Comparison of ENCODE assay signal across 29 mouse cellular contexts in genomic region chr4:136046888-136047287, GRCm38 (mm10). TPM values are rescaled to one million over a fixed set of nuclear protein-coding genes. Genes with fewer than 3 reads are reported as not detected.
A peak's percentile ranks its signal among the peaks of the same experiment; 100 is the strongest.
DNase-seq lines count a peak whose midpoint lies in the region; ATAC-seq and TF ChIP-seq lines count a peak whose summit lies in the region.
"Had no signal": no experiment of that assay in that cellular context is flagged by ENCODE, and none has a peak within 500 bp of the region (broad histone marks: within the 10 kb centered on the region; RNA-seq: fewer than 3 reads in every experiment).

No protein-coding gene starts in this region.

- no peak for TF ChIP-seq RAD21 in CH12.LX (IDR thresholded peaks at IDR 0.05; ENCODE audit: low read depth, low read length)

- in situ Hi-C loops in CH12.LX (cut with MboI; ENCODE audit: low pct_ligation_motif_present, low pct_unique_long_range_greater_than_20kb, low sequenced_read_pairs) = no loop called here
- in situ Hi-C loops in ES-E14 (cut with MboI; ENCODE audit: low sequenced_read_pairs in 2 of 2, unreplicated experiment in 2 of 2) = no loop called here

- peak overlapping the region; percentile 10; the same call in 1 of the 2 replicates for H3K9ac ChIP-seq in hindbrain, postnatal 0 days (replicated peaks; ENCODE audit: low read length)
- H3K9ac ChIP-seq in liver, postnatal 0 days (replicated peaks) = 0 out of 2 replicates have a peak overlapping the region, but pooled peaks have one; percentile 21
- no peak overlapping the region for H3K9ac ChIP-seq in liver, embryonic 11.5 days (ENCODE audit: low read depth, low read length)
- H3K9ac ChIP-seq in CH12.LX (ENCODE audit: insufficient read depth, low read depth) = peak overlapping the region; percentile 47; the same call in 1 of the 2 replicates
- H3K9ac ChIP-seq in ES-E14 (ENCODE audit: insufficient read depth, low read depth, low read length, poor library complexity, severe bottlenecking) = no peak overlapping the region
- H3K9ac ChIP-seq: embryonic facial prominence, embryonic 12.5 days; forebrain, postnatal 0 days; heart, embryonic 13.5 days; limb, embryonic 12.5 days; liver, embryonic 14.5 days; lung, embryonic 14.5 days had no signal

- no peaks in the 10 kb centered on the region for H3K27me3 ChIP-seq in hindbrain, postnatal 0 days (ENCODE audit: insufficient read depth, low read length)
- H3K27me3 ChIP-seq in hindbrain, embryonic 10.5 days (ENCODE audit: insufficient read depth, poor library complexity, severe bottlenecking) = no peaks in the 10 kb centered on the region
- H3K27me3 ChIP-seq in liver, postnatal 0 days (ENCODE audit: insufficient read depth, low read length) = no peaks in the 10 kb centered on the region
- H3K27me3 ChIP-seq in liver, embryonic 11.5 days (replicated peaks; ENCODE audit: control insufficient read depth, insufficient read depth, low read length) = no peaks in the 10 kb centered on the region
- H3K27me3 ChIP-seq in CH12.LX (replicated peaks) = no peaks in the 10 kb centered on the region
- H3K27me3 ChIP-seq: embryonic facial prominence, embryonic 12.5 days; heart, embryonic 13.5 days; hindbrain, embryonic 12.5 days; limb, embryonic 12.5 days had no signal

- TF ChIP-seq EP300 in liver, postnatal 0 days (IDR thresholded peaks at IDR 0.05; ENCODE audit: low read depth) = no peak
- peak; percentile 53 for TF ChIP-seq EP300 in CH12.LX (IDR thresholded peaks at IDR 0.05; ENCODE audit: low read length)

- peaks cover 7% of the 10 kb centered on the region for H3K4me1 ChIP-seq in hindbrain, postnatal 0 days (ENCODE audit: insufficient read depth, low read length)
- peaks cover 22% of the 10 kb centered on the region for H3K4me1 ChIP-seq in hindbrain, embryonic 10.5 days (replicated peaks)
- H3K4me1 ChIP-seq in liver, postnatal 0 days (ENCODE audit: insufficient read depth) = peaks cover 12% of the 10 kb centered on the region
- peaks cover 18% of the 10 kb centered on the region for H3K4me1 ChIP-seq in liver, embryonic 11.5 days (replicated peaks; ENCODE audit: control insufficient read depth, insufficient read depth, low read length)
- peaks cover 33 to 81% of the 10 kb centered on the region in 2 experiments for H3K4me1 ChIP-seq in CH12.LX (ENCODE audit: control insufficient read depth in 1 of 2, insufficient read depth in 2 of 2)
- H3K4me1 ChIP-seq in ES-E14 (ENCODE audit: control insufficient read depth in 2 of 2, insufficient read depth in 2 of 2, low read length in 2 of 2, poor library complexity in 1 of 2) = peaks cover 0 to 16% of the 10 kb centered on the region in 2 experiments; a peak in 1 of 4 replicates

- ATAC-seq in hindbrain, postnatal 0 days = no peak
- ATAC-seq in liver, postnatal 0 days = no peak
- no peak for ATAC-seq in liver, embryonic 11.5 days (replicated peaks; ENCODE audit: low FRiP score)
- ATAC-seq: forebrain, postnatal 0 days had no signal

- H3K4me3 ChIP-seq in hindbrain, postnatal 0 days (ENCODE audit: low read length) = no peak overlapping the region
- no peak overlapping the region for H3K4me3 ChIP-seq in hindbrain, embryonic 10.5 days
- no peak overlapping the region for H3K4me3 ChIP-seq in liver, postnatal 0 days (ENCODE audit: low read depth, low read length)
- no peak overlapping the region for H3K4me3 ChIP-seq in liver, embryonic 11.5 days (ENCODE audit: low read depth, low read length)
- H3K4me3 ChIP-seq in CH12.LX (replicated peaks in 1 of 3; ENCODE audit: low read depth in 2 of 3, low read length in 2 of 3, poor library complexity in 1 of 3) (no peak overlapping the region), ES-E14 (ENCODE audit: insufficient read depth in 1 of 2, low read depth in 1 of 2, low read length in 2 of 2, poor library complexity in 1 of 2, severe bottlenecking in 1 of 2) (no peak overlapping the region)
- H3K4me3 ChIP-seq: embryonic facial prominence, embryonic 12.5 days; forebrain, embryonic 10.5 days; heart, adult 2 months; heart, embryonic 13.5 days; hindbrain, embryonic 12.5 days; limb, embryonic 12.5 days had no signal

- 79% methylated on average over 6 of the region's 6 CpGs for WGBS in hindbrain, postnatal 0 days
- WGBS in hindbrain, embryonic 10.5 days = 79% methylated on average over 6 of the region's 6 CpGs
- WGBS in liver, postnatal 0 days (ENCODE audit: insufficient replicate concordance) = 84% methylated on average over 6 of the region's 6 CpGs
- WGBS in liver, embryonic 11.5 days = 81% methylated on average over 6 of the region's 6 CpGs

- H3K27ac ChIP-seq in hindbrain, postnatal 0 days = no peak overlapping the region
- H3K27ac ChIP-seq in hindbrain, embryonic 10.5 days = no peak overlapping the region
- no peak overlapping the region for H3K27ac ChIP-seq in liver, postnatal 0 days (ENCODE audit: low read depth)
- H3K27ac ChIP-seq in liver, embryonic 11.5 days (ENCODE audit: low read depth, low read length) = no peak overlapping the region
- H3K27ac ChIP-seq in CH12.LX (ENCODE audit: insufficient read depth, low read depth) = peak overlapping the region; percentile 84
- peak overlapping the region; percentile 16; the same call in 1 of the 2 replicates for H3K27ac ChIP-seq in ES-E14 (ENCODE audit: insufficient read depth, low read depth, low read length, poor library complexity, severe bottlenecking)
- H3K27ac ChIP-seq: embryonic facial prominence, embryonic 12.5 days; forebrain, embryonic 10.5 days; heart, adult 2 months; heart, embryonic 13.5 days; hindbrain, embryonic 12.5 days; limb, embryonic 12.5 days; liver, embryonic 14.5 days had no signal

- no peaks in the 10 kb centered on the region for H3K9me3 ChIP-seq in hindbrain, postnatal 0 days (ENCODE audit: low read length)
- H3K9me3 ChIP-seq in hindbrain, embryonic 10.5 days = no peaks in the 10 kb centered on the region
- H3K9me3 ChIP-seq in liver, postnatal 0 days (ENCODE audit: low read length) = no peaks in the 10 kb centered on the region
- no peaks in the 10 kb centered on the region for H3K9me3 ChIP-seq in liver, embryonic 11.5 days (ENCODE audit: control insufficient read depth, low read length)
- H3K9me3 ChIP-seq in CH12.LX (replicated peaks; ENCODE audit: low read length) = no peaks in the 10 kb centered on the region
- no peaks in the 10 kb centered on the region for H3K9me3 ChIP-seq in ES-E14 (ENCODE audit: control insufficient read depth, insufficient read depth, low read depth, low read length)
- H3K9me3 ChIP-seq: embryonic facial prominence, embryonic 12.5 days; forebrain, embryonic 10.5 days; G1E; heart, embryonic 13.5 days; hindbrain, embryonic 12.5 days; limb, embryonic 12.5 days had no signal

- peaks cover 37% of the 10 kb centered on the region for H3K36me3 ChIP-seq in hindbrain, postnatal 0 days (ENCODE audit: insufficient read depth, low read length)
- H3K36me3 ChIP-seq in hindbrain, embryonic 10.5 days = peaks cover 83% of the 10 kb centered on the region
- H3K36me3 ChIP-seq in liver, postnatal 0 days (replicated peaks; ENCODE audit: insufficient read depth, low read length) = peaks cover 46% of the 10 kb centered on the region
- peaks cover 46% of the 10 kb centered on the region for H3K36me3 ChIP-seq in liver, embryonic 11.5 days (ENCODE audit: control insufficient read depth, insufficient read depth, low read length)
- H3K36me3 ChIP-seq in CH12.LX (replicated peaks in 1 of 2; ENCODE audit: control insufficient read depth in 1 of 2, insufficient read depth in 1 of 2, low read length in 1 of 2) = peaks cover 37 to 42% of the 10 kb centered on the region in 2 experiments
- H3K36me3 ChIP-seq in ES-E14 (ENCODE audit: control insufficient read depth, insufficient read depth, low read length, poor library complexity, severe bottlenecking) = peaks cover 35% of the 10 kb centered on the region

- no peak for DNase-seq in hindbrain, postnatal 0 days (ENCODE audit: low spot score)
- no peak for DNase-seq in hindbrain, embryonic 10.5 days (ENCODE audit: low spot score)
- DNase-seq in liver, postnatal 0 days = no peak
- DNase-seq in liver, embryonic 11.5 days (ENCODE audit: low spot score) = no peak
- DNase-seq in CH12.LX (ENCODE audit: extremely low read depth) (no peak), ES-E14 (ENCODE audit: low read depth, low spot score) (no peak)
- DNase-seq in embryo, embryonic 10 days (ENCODE audit: low spot score) = no peak
- no peak for DNase-seq in lung, postnatal 25 days (ENCODE audit: low spot score)
- DNase-seq: adrenal gland, postnatal 10 days; B cell, adult 2 months; cerebellum, adult 8-10 months; cerebellum, postnatal 25 days; forebrain, postnatal 0 days; heart, adult 2 months; heart, postnatal 14 days; kidney, adult 18-20 months; kidney, postnatal 10 days; layer of hippocampus, adult 9-11 months; lung, embryonic 14.5 days; lung, postnatal 14 days; retina, postnatal 1 day; right cerebral cortex, postnatal 14 days had no signal

- TF ChIP-seq CTCF in hindbrain, postnatal 0 days (IDR thresholded peaks at IDR 0.05; ENCODE audit: low read depth) = no peak
- TF ChIP-seq CTCF in liver, postnatal 0 days (IDR thresholded peaks at IDR 0.05; ENCODE audit: low read depth) = no peak
- no peak for TF ChIP-seq CTCF in CH12.LX (conservative IDR thresholded peaks at IDR 0.05 in 1 of 2, IDR thresholded peaks at IDR 0.05 in 1 of 2; ENCODE audit: low read depth in 2 of 2, low read length in 2 of 2)

- dilution Hi-C loops in CH12.LX (cut with MboI; ENCODE audit: extremely low pct_ligation_motif_present, extremely low pct_unique_long_range_greater_than_20kb, low sequenced_read_pairs) = no loop called here

- H3K4me2 ChIP-seq in hindbrain, postnatal 0 days (ENCODE audit: low read depth, low read length) = no peak overlapping the region
- no peak overlapping the region for H3K4me2 ChIP-seq in liver, postnatal 0 days (ENCODE audit: low read depth, low read length)
- no peak overlapping the region for H3K4me2 ChIP-seq in liver, embryonic 11.5 days
- H3K4me2 ChIP-seq in CH12.LX (ENCODE audit: insufficient read depth, low read depth, poor library complexity, severe bottlenecking) = 0 out of 2 replicates have a peak overlapping the region, but pooled peaks have one; percentile 12
- H3K4me2 ChIP-seq: embryonic facial prominence, embryonic 12.5 days; heart, embryonic 13.5 days; hindbrain, embryonic 12.5 days; limb, embryonic 12.5 days; lung, embryonic 14.5 days had no signal

- TF ChIP-seq POLR2A in CH12.LX (IDR thresholded peaks at IDR 0.05; ENCODE audit: low read depth, low read length) = no peak

- H3K79me2 ChIP-seq in CH12.LX (replicated peaks; ENCODE audit: control insufficient read depth, extremely low read depth, insufficient read depth, poor library complexity, severe bottlenecking) = peaks cover 25% of the 10 kb centered on the region

RNA-seq across cellular contexts. Expression of gene Rpl11, which starts 6.3 kb away (rescaled TPM):
- 765 and 914 TPM in 2 replicates for total RNA-seq in hindbrain, postnatal 0 days (2014; rRNA removed)
- 297 and 312 TPM in 2 replicates for polyA plus RNA-seq in hindbrain, postnatal 0 days (2015; fragmentation: Nextera tagmentation; extraction: Ambion mirVana)
- polyA plus RNA-seq in hindbrain, embryonic 10.5 days (2016; fragmentation: Nextera tagmentation; extraction: Ambion mirVana) = 388 and 497 TPM in 2 replicates
- 251 and 260 TPM in 2 replicates for polyA plus RNA-seq in liver, postnatal 0 days (2015; fragmentation: Nextera tagmentation; extraction: Ambion mirVana)
- polyA plus RNA-seq in liver, embryonic 11.5 days (2014; fragmentation: Nextera tagmentation; extraction: Ambion mirVana) = 567 and 611 TPM in 2 replicates
- 2,513 and 2,636 TPM in 2 replicates for total RNA-seq in CH12.LX (2012; rRNA removed)
- total RNA-seq in CH12.LX (2014; rRNA removed) = 1,648 and 1,661 TPM in 2 replicates
- polyA plus RNA-seq in CH12.LX (2012; ENCODE audit: insufficient read length, low read depth) = 1,170 and 1,488 TPM in 2 replicates
- total RNA-seq in ES-E14 (2012; rRNA removed) = 1,283 and 1,442 TPM in 2 replicates

RNA-seq across cellular contexts. Expression of gene Eloa, which starts 25.3 kb away (rescaled TPM):
- total RNA-seq in hindbrain, postnatal 0 days (2014; rRNA removed) = 20.9 and 26.5 TPM in 2 replicates
- 19.7 and 19.8 TPM in 2 replicates for polyA plus RNA-seq in hindbrain, postnatal 0 days (2015; fragmentation: Nextera tagmentation; extraction: Ambion mirVana)
- 31.0 and 33.0 TPM in 2 replicates for polyA plus RNA-seq in hindbrain, embryonic 10.5 days (2016; fragmentation: Nextera tagmentation; extraction: Ambion mirVana)
- polyA plus RNA-seq in liver, postnatal 0 days (2015; fragmentation: Nextera tagmentation; extraction: Ambion mirVana) = 15.9 and 16.7 TPM in 2 replicates
- 48.6 and 51.6 TPM in 2 replicates for polyA plus RNA-seq in liver, embryonic 11.5 days (2014; fragmentation: Nextera tagmentation; extraction: Ambion mirVana)
- 45.8 and 52.2 TPM in 2 replicates for total RNA-seq in CH12.LX (2012; rRNA removed)
- total RNA-seq in CH12.LX (2014; rRNA removed) = 64.9 and 66.0 TPM in 2 replicates
- polyA plus RNA-seq in CH12.LX (2012; ENCODE audit: insufficient read length, low read depth) = 61.6 and 66.2 TPM in 2 replicates
- 14.0 and 21.4 TPM in 2 replicates for total RNA-seq in ES-E14 (2012; rRNA removed)

RNA-seq across cellular contexts. Expression of gene Pithd1, which starts 59.8 kb away (rescaled TPM):
- 53.2 and 60.2 TPM in 2 replicates for total RNA-seq in hindbrain, postnatal 0 days (2014; rRNA removed)
- 84.5 and 85.7 TPM in 2 replicates for polyA plus RNA-seq in hindbrain, postnatal 0 days (2015; fragmentation: Nextera tagmentation; extraction: Ambion mirVana)
- 60.7 and 61.2 TPM in 2 replicates for polyA plus RNA-seq in hindbrain, embryonic 10.5 days (2016; fragmentation: Nextera tagmentation; extraction: Ambion mirVana)
- polyA plus RNA-seq in liver, postnatal 0 days (2015; fragmentation: Nextera tagmentation; extraction: Ambion mirVana) = 42.9 and 45.2 TPM in 2 replicates
- 96.9 and 106 TPM in 2 replicates for polyA plus RNA-seq in liver, embryonic 11.5 days (2014; fragmentation: Nextera tagmentation; extraction: Ambion mirVana)
- total RNA-seq in CH12.LX (2012; rRNA removed) (53.2 and 65.4 TPM in 2 replicates), CH12.LX (2014; rRNA removed) (87.5 and 93.2 TPM in 2 replicates), ES-E14 (2012; rRNA removed) (35.3 and 41.6 TPM in 2 replicates)
- 53.2 and 67.1 TPM in 2 replicates for polyA plus RNA-seq in CH12.LX (2012; ENCODE audit: insufficient read length, low read depth)

Comparison
In these comparisons a context has a peak if more than half of its experiments do, and no peak if none do; other contexts are left out.
1. H3K9ac ChIP-seq: peak in hindbrain, postnatal 0 days (single experiment), liver, postnatal 0 days (single experiment) and CH12.LX (single experiment); none in liver, embryonic 11.5 days (single experiment) and ES-E14 (single experiment).
2. H3K27ac ChIP-seq: peak in CH12.LX (single experiment) and ES-E14 (single experiment); none in hindbrain, postnatal 0 days (single experiment), hindbrain, embryonic 10.5 days (single experiment), liver, postnatal 0 days (single experiment) and liver, embryonic 11.5 days (single experiment).